Mouse (Mus musculus) urinary bladder, postnatal 10 days (tissue): ENCODE results near the gene Abhd17b.
A peak's percentile ranks its signal among the peaks of the same experiment; 100 is the strongest.
"Not testable (repeated sequence)": the region's sequence is repeated elsewhere in the genome, so short reads cannot be mapped to it uniquely, and the experiment has no call there.

Experiments used
- DNase-seq: peaks from one replicate; pipeline ENCODE4 v3.0.0; 2022; ENCODE audit warnings: low spot score

The Abhd17b gene

DNA sequence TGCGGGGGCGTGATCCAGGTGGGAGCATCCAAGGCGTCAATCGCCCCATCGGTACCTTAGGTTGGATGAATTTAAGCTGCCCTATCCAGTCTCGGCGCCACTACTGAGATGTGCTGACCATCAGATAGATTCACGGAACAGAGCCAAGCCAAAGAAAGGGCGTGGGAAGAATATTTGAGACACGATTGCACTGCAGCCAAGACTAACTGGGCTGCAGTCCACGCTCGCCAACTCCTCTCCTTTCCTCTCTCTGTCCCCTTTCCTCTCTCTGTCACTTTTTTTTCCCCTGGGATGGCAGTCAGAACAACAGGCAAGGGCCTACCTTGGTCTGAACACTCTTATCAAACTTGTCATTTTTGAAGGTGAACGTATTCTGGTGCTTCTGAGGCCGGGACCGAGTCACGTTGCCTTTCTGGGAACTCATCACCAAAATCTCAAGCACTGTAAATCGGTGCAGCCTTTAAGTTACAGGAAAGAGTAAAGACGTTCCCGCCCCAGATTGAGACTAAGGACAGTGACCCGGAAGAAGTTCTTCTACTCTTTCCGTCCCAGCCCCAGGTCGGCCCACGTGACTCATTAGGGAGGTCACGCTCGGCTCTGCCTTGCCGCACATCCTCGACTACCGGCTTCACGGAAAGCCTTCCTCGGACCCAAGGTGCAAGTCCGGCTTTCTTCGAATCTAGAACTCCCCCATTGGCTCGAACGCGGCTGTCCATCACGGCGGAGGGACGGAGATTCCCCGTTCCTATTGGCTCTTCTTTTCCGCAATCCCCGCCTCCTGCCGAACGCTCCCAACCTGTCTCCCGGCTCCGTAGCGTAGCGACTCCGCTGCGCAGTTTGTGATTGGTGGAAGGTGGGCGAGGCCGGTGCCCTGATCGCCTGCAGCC is 457 bp upstream of the Abhd17b start, which contains the start of gene 1110059E24Rik:
Gene 1110059E24Rik (minus strand): TSS at position 692 of the 887 bp plus-strand sequence.
- peak; percentile 88 for DNase-seq

GRCm38 (mm10) chr19:21654788-21655187 is 1.8 kb downstream of the Abhd17b start:
- no peak for DNase-seq

- DNase-seq, result no peak
These were observed 7.7 kb downstream of the Abhd17b start for GRCm38 (mm10) chr19:21660734-21661133.

GRCm38 (mm10) chr19:21663756-21664456 is 10.9 kb downstream of the Abhd17b start:
- no peak for DNase-seq

DNA sequence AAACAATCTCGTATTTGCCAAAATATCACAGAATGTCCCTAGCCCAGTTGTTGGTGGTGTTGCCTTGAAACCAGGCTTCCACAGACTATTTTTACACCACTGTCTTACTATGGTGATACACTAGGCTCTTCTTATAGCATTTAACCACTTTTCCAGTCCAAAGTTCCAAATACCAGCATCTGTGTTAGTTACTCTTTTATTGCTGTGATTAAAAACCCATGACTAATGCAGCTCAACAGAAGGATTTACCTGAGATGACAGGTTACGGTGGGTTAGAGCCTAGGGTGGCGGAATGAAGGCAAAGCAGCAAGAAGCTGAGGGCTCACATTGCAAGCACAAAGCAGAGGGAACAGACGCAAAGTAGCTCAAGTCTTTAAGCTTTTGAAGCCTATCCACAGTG is 16.7 kb downstream of the Abhd17b start:
- no peak for DNase-seq

- DNase-seq, result no peak
These were observed 21.5 kb downstream of the Abhd17b start for GRCm38 (mm10) chr19:21674354-21675096.

GRCm38 (mm10) chr19:21680091-21680490 is 27.1 kb downstream of the Abhd17b start:
- DNase-seq, result no peak

- no peak for DNase-seq
These were observed 28.0 kb downstream of the Abhd17b start for GRCm38 (mm10) chr19:21680986-21681385.

- no peak for DNase-seq
These were observed 60.5 kb downstream of the Abhd17b start for GRCm38 (mm10) chr19:21713260-21714031.

GRCm38 (mm10) chr19:21714278-21714883 is 61.4 kb downstream of the Abhd17b start:
- no peak for DNase-seq

GRCm38 (mm10) chr19:21715005-21715442 is 62.0 kb downstream of the Abhd17b start:
- DNase-seq, result no peak

GRCm38 (mm10) chr19:21715515-21715914 is 62.5 kb downstream of the Abhd17b start:
- no peak for DNase-seq

- no peak for DNase-seq
These were observed 63.5 kb downstream of the Abhd17b start for GRCm38 (mm10) chr19:21716456-21716855.

GRCm38 (mm10) chr19:21719206-21719605 is 66.2 kb downstream of the Abhd17b start:
- DNase-seq, result no peak

GRCm38 (mm10) chr19:21720950-21721349 is 68.0 kb downstream of the Abhd17b start:
- no peak for DNase-seq

DNA sequence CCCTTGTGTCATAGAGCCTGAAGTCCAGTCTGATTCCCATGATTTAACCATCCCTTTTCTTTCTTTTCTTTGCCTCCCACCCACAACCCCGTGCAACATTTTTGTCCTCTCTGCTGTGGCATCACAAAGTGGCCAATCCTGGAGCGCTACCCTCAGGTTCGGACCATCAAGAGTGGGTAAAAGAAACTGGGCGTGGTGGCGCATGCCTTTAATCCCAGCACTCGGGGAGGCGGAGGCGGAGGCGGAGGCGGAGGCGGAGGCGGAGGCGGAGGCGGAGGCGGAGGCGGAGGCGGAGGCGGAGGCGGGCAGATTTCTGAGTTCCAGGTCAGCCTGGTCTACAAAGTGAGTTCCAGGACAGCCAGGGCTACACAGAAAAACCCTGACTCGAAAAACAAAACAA is 70.3 kb downstream of the Abhd17b start:
- not testable (repeated sequence) for DNase-seq

DNA sequence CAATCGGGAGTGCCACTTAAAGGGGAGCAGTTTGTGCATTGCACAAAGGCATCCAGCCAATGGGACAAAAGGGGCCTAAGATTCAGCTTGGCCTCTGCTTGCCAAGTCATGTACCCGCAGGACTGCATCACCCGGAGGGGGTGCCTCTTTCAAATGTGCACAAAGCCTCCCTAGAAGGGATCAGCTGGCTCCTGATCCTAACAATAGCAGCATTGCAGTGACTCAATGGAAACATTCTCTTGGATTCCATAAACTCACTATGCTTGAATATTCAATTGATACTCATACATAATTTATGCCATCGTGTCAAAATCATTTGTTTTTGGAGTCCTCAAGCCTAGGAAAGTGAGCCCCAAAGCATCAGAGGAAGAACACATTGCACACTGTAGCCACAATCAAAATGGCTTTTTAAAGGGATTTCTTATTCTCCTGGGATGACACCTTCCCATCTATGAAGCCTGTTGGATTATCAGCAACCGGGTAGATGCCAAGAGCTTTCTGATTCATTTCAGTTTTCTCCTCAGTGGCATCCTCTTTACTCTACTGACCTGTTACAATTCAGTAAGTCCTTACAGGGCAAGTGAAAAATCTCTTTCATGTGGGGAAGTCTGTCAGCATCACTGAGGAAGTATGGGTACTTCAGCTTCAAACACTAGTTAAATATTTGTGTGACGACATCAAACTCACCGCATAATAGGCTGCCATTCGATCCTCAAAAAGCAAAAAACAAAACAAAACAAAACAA is 71.1 kb downstream of the Abhd17b start:
- no peak for DNase-seq

DNA sequence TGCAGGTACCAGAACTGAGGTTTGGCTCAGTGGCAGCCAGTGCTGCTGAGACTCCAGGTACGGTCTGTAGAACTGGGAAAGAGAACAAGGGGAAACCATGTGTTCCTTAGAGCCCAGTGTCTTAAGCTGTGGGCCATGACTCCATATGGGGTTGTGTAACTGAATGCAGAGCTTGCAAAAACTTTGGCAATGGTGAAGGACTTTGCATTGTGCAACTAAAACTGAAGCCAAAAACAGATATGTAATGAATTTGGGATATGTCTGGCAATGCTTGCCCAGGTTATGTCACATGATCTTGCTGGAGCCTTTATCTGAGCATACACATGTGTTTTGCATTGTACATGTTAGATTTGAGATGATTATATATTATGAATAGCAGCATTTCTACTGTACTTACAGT is 72.2 kb downstream of the Abhd17b start:
- DNase-seq, result no peak

- DNase-seq, result no peak
These were observed 74.1 kb downstream of the Abhd17b start for GRCm38 (mm10) chr19:21727081-21727480.

- DNase-seq, result no peak
These were observed 75.4 kb downstream of the Abhd17b start for GRCm38 (mm10) chr19:21728342-21728741.
